Mouse (Mus musculus) cerebellum, adult 18-20 months (tissue): ENCODE results near the gene Cacna1c.

Experiments
- DNase-seq, 2 experiments: peaks; one replicate each; pipeline ENCODE4 v3.0.0; 2021

The Cacna1c gene

GRCm38 (mm10) chr6:119196382-119197305 is at the start of gene Cacna1c:
Gene Cacna1c (minus strand): TSS chr6:119196418.
- no peak for DNase-seq

GRCm38 (mm10) chr6:119240871-119241705 is 44.9 kb upstream of the Cacna1c start:
- DNase-seq: no peak

- no peak for DNase-seq
These were observed 44.0 kb upstream of the Cacna1c start for GRCm38 (mm10) chr6:119240256-119240655.

GRCm38 (mm10) chr6:119239341-119240005 is 43.3 kb upstream of the Cacna1c start:
- DNase-seq: no peak

GRCm38 (mm10) chr6:119237427-119237989 is 41.3 kb upstream of the Cacna1c start:
- DNase-seq: peak; percentile 80 to 84

GRCm38 (mm10) chr6:119236241-119236640 is 40.0 kb upstream of the Cacna1c start, which contains the start of gene Cacna2d4:
Gene Cacna2d4 (plus strand): TSS chr6:119236526.
- no peak for DNase-seq

- DNase-seq: no peak
These were observed 39.2 kb upstream of the Cacna1c start for GRCm38 (mm10) chr6:119235441-119235840.

- no peak for DNase-seq
These were observed 36.8 kb upstream of the Cacna1c start for GRCm38 (mm10) chr6:119233066-119233465.

GRCm38 (mm10) chr6:119228861-119229603 is 32.8 kb upstream of the Cacna1c start:
- no peak for DNase-seq

GRCm38 (mm10) chr6:119227001-119227400 is 30.8 kb upstream of the Cacna1c start:
- no peak for DNase-seq

- no peak for DNase-seq
These were observed 29.5 kb upstream of the Cacna1c start for GRCm38 (mm10) chr6:119225731-119226130.

GRCm38 (mm10) chr6:119225226-119225625 is 29.0 kb upstream of the Cacna1c start:
- peak in 1 of 2 experiments; percentile 43 for DNase-seq

GRCm38 (mm10) chr6:119224451-119225195 is 28.4 kb upstream of the Cacna1c start:
- DNase-seq: no peak

- DNase-seq: peak; percentile 59 to 74
These were observed 24.1 kb upstream of the Cacna1c start for GRCm38 (mm10) chr6:119220297-119220696.

GRCm38 (mm10) chr6:119219237-119219870 is 23.1 kb upstream of the Cacna1c start:
- peak; percentile 48 to 49 for DNase-seq

GRCm38 (mm10) chr6:119218591-119218990 is 22.4 kb upstream of the Cacna1c start:
- DNase-seq: no peak

GRCm38 (mm10) chr6:119217661-119218060 is 21.4 kb upstream of the Cacna1c start:
- no peak for DNase-seq

- no peak for DNase-seq
These were observed 18.9 kb upstream of the Cacna1c start for GRCm38 (mm10) chr6:119215040-119215613.

GRCm38 (mm10) chr6:119214190-119214589 is 18.0 kb upstream of the Cacna1c start:
- DNase-seq: no peak

- no peak for DNase-seq
These were observed 17.2 kb upstream of the Cacna1c start for GRCm38 (mm10) chr6:119213375-119213774.
